8 mouse cellular contexts compared by ENCODE assay signal in the genomic region with DNA sequence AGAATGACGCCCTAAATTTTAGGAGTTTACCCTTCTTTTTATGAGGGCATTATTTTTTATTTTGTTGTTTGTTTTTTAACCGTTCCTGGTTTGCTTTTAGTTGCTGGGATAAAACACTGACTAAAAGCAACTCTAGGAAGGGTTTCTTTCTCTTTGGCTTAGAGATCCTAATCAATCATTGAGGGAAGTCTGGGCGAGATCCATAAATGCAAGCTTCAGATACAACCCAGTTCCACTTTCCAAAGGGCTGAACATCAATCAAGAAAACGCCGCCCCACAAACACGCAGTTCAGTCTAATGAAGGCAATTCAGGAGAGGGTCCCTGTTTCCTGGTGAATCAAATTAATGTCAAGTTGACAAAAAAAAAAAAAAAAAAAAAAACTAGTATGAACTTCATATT. TPM values are rescaled to one million over a fixed set of nuclear protein-coding genes. Genes with fewer than 3 reads are reported as not detected.
DNase-seq lines count a peak whose midpoint lies in the region; ATAC-seq lines count a peak whose summit lies in the region.

No protein-coding gene starts in this region.

- H3K4me2 ChIP-seq in heart, embryonic 12.5 days = peak overlapping the region; percentile 73

- H3K9me3 ChIP-seq in heart, embryonic 12.5 days (replicated peaks) = no peaks in the 10 kb centered on the region
- no peaks in the 10 kb centered on the region for H3K9me3 ChIP-seq in hindbrain, embryonic 10.5 days

- DNase-seq in heart, adult 8-10 months (ENCODE audit: low spot score) = no peak
- DNase-seq in NIH3T3 (ENCODE audit: low read depth) = peak; percentile 25
- no peak for DNase-seq in hindbrain, embryonic 10.5 days (ENCODE audit: low spot score)
- peak; percentile 8 for DNase-seq in mesoderm, embryonic 11.5 days (ENCODE audit: low read depth, low spot score)
- no peak for DNase-seq in spleen, adult 12 weeks (ENCODE audit: low spot score)
- no peak for DNase-seq in cerebellum, postnatal 4 days (ENCODE audit: low spot score in 2 of 2)
- no peak for DNase-seq in adrenal gland, postnatal 10 days

- no peaks in the 10 kb centered on the region for H3K27me3 ChIP-seq in heart, embryonic 12.5 days (replicated peaks)
- H3K27me3 ChIP-seq in hindbrain, embryonic 10.5 days (ENCODE audit: insufficient read depth, poor library complexity, severe bottlenecking) = no peaks in the 10 kb centered on the region

- WGBS in heart, embryonic 12.5 days = 36% methylated on average over 6 of the region's 6 CpGs
- WGBS in hindbrain, embryonic 10.5 days = 42% methylated on average over 6 of the region's 6 CpGs

- no peak overlapping the region for H3K27ac ChIP-seq in heart, embryonic 12.5 days (ENCODE audit: poor library complexity, severe bottlenecking)
- H3K27ac ChIP-seq in hindbrain, embryonic 10.5 days = no peak overlapping the region

- H3K36me3 ChIP-seq in heart, embryonic 12.5 days = peaks cover 20% of the 10 kb centered on the region
- H3K36me3 ChIP-seq in hindbrain, embryonic 10.5 days = peaks cover 37% of the 10 kb centered on the region

- H3K4me3 ChIP-seq in heart, embryonic 12.5 days = no peak overlapping the region; the same call in 1 of the 2 replicates
- peak overlapping the region; percentile 76 for H3K4me3 ChIP-seq in hindbrain, embryonic 10.5 days

- no peaks in the 10 kb centered on the region for H3K4me1 ChIP-seq in heart, embryonic 12.5 days (replicated peaks)
- peaks cover 10% of the 10 kb centered on the region; the same call in 1 of the 2 replicates for H3K4me1 ChIP-seq in hindbrain, embryonic 10.5 days (replicated peaks)

- no peak for ATAC-seq in heart, embryonic 12.5 days (ENCODE audit: insufficient number of reproducible peaks, low FRiP score)

- H3K9ac ChIP-seq in heart, embryonic 12.5 days = no peak overlapping the region; the same call in 1 of the 2 replicates

RNA-seq across cellular contexts. Expression of gene Coq3, which starts 0.7 kb away (rescaled TPM):
- polyA plus RNA-seq in heart, embryonic 12.5 days (2016; fragmentation: Nextera tagmentation; extraction: Ambion mirVana) = 16.3 and 17.3 TPM in 2 replicates
- 10 to 100 TPM; 36.0 to 42.4 (median 38.5) TPM for total RNA-seq in heart, adult 8-10 months (2022)
- polyA plus RNA-seq in hindbrain, embryonic 10.5 days (2016; fragmentation: Nextera tagmentation; extraction: Ambion mirVana) = 10.9 and 12.0 TPM in 2 replicates
- 10 to 100 TPM; 28.2 to 32.0 TPM for total RNA-seq in adrenal gland, postnatal 10 days (2021)

RNA-seq across cellular contexts. Expression of gene Pnisr, which starts 31.4 kb away (rescaled TPM):
- polyA plus RNA-seq in heart, embryonic 12.5 days (2016; fragmentation: Nextera tagmentation; extraction: Ambion mirVana) = 96.5 and 99.3 TPM in 2 replicates
- total RNA-seq in heart, adult 8-10 months (2022) = 10 to 100 TPM; 19.9 to 35.3 (median 27.3) TPM
- 103 and 135 TPM in 2 replicates for polyA plus RNA-seq in hindbrain, embryonic 10.5 days (2016; fragmentation: Nextera tagmentation; extraction: Ambion mirVana)
- total RNA-seq in adrenal gland, postnatal 10 days (2021) = 100 to 1,000 TPM in 1 of 2 experiments, 10 to 100 TPM in 1; 56.9 to 116 TPM

RNA-seq across cellular contexts. Expression of gene Faxc, which starts 52.4 kb away (rescaled TPM):
- polyA plus RNA-seq in heart, embryonic 12.5 days (2016; fragmentation: Nextera tagmentation; extraction: Ambion mirVana) = 4.7 and 5.3 TPM in 2 replicates
- 1 to 10 TPM; 1.4 to 2.0 (median 1.6) TPM for total RNA-seq in heart, adult 8-10 months (2022)
- polyA plus RNA-seq in hindbrain, embryonic 10.5 days (2016; fragmentation: Nextera tagmentation; extraction: Ambion mirVana) = 10.2 and 14.9 TPM in 2 replicates
- 1 to 10 TPM; 5.0 to 6.5 TPM for total RNA-seq in adrenal gland, postnatal 10 days (2021)

Comparison
In these comparisons a context has a peak if more than half of its experiments do, and no peak if none do; other contexts are left out.
1. DNase-seq: peak in NIH3T3 (single experiment) and mesoderm, embryonic 11.5 days (single experiment); none in heart, adult 8-10 months (single experiment), hindbrain, embryonic 10.5 days (single experiment), spleen, adult 12 weeks (single experiment), cerebellum, postnatal 4 days (0 of 2) and adrenal gland, postnatal 10 days (single experiment).